In the genomic region with DNA sequence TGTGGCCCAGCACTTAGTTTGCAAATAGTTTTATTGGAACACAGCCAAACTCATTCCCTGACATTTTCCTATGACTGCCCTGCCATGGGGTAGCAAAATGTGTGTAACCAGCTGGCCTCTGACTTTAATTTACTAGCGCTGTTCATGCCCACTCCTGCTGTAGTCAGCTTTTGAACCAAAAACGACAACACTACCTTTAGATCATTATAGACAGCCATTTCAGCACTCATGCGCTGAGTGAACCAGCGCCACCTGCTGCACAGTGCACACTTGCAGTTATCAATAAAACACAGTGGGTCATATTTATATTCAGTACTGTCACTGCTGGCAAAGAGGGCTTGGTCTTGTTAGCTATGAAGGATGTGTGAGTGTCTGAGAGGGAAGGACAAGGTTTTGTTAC, we compare ENCODE assay signal across 8 mouse cellular contexts.
DNase-seq lines count a peak whose midpoint lies in the region; ATAC-seq and TF ChIP-seq lines count a peak whose summit lies in the region.
"Had no signal": no experiment of that assay in that cellular context is flagged by ENCODE, and none has a peak within 500 bp of the region (broad histone marks: within the 10 kb centered on the region; RNA-seq: fewer than 3 reads in every experiment).

No protein-coding gene starts in this region.

- H3K36me3 ChIP-seq in hindbrain, embryonic 13.5 days: peaks cover 35% of the 10 kb centered on the region
- no peaks in the 10 kb centered on the region for H3K36me3 ChIP-seq in hindbrain, embryonic 10.5 days
- no peaks in the 10 kb centered on the region for H3K36me3 ChIP-seq in thymus, adult 2 months (ENCODE audit: control insufficient read depth, insufficient read depth, low read length)
- no peaks in the 10 kb centered on the region for H3K36me3 ChIP-seq in stomach, postnatal 0 days (ENCODE audit: control insufficient read depth, insufficient read depth, low read length)
- H3K36me3 ChIP-seq: stomach, embryonic 15.5 days had no signal

- H3K27ac ChIP-seq in hindbrain, embryonic 13.5 days: no peak overlapping the region
- H3K27ac ChIP-seq in hindbrain, embryonic 10.5 days: no peak overlapping the region
- H3K27ac ChIP-seq in thymus, adult 2 months (ENCODE audit: control insufficient read depth, insufficient read depth, low read length): no peak overlapping the region
- no peak overlapping the region for H3K27ac ChIP-seq in embryonic fibroblast, embryonic 13.5 days (ENCODE audit: insufficient read depth, low read length)
- no peak overlapping the region for H3K27ac ChIP-seq in stomach, postnatal 0 days (replicated peaks)
- H3K27ac ChIP-seq: stomach, embryonic 15.5 days had no signal

- DNase-seq in hindbrain, embryonic 10.5 days (ENCODE audit: low spot score): no peak
- DNase-seq in thymus, adult 2 months: peak; percentile 12
- no peak for DNase-seq in thymus, postnatal 10 days (ENCODE audit: low spot score in 2 of 2)
- DNase-seq in stomach, postnatal 0 days (ENCODE audit: low spot score): peak; percentile 22
- DNase-seq in right cerebral cortex, adult 18-20 months: no peak

- no peak for TF ChIP-seq CTCF in thymus, adult 2 months (IDR thresholded peaks at IDR 0.05; ENCODE audit: borderline replicate concordance, control insufficient read depth, extremely low read depth, insufficient read depth, low read length, poor library complexity)
- peak; percentile 74 for TF ChIP-seq CTCF in embryonic fibroblast, embryonic 13.5 days (IDR thresholded peaks at IDR 0.05; ENCODE audit: borderline replicate concordance, insufficient read depth, low read length)
- TF ChIP-seq CTCF in stomach, postnatal 0 days (IDR thresholded peaks at IDR 0.05; ENCODE audit: low read depth): peak; percentile 67

- no peaks in the 10 kb centered on the region for H3K4me1 ChIP-seq in hindbrain, embryonic 13.5 days (replicated peaks)
- H3K4me1 ChIP-seq in hindbrain, embryonic 10.5 days (replicated peaks): no peaks in the 10 kb centered on the region
- H3K4me1 ChIP-seq in thymus, adult 2 months (replicated peaks; ENCODE audit: control insufficient read depth, insufficient read depth, low read length): no peaks in the 10 kb centered on the region
- H3K4me1 ChIP-seq in embryonic fibroblast, embryonic 13.5 days (ENCODE audit: control insufficient read depth, insufficient read depth, low read length): no peaks in the 10 kb centered on the region
- H3K4me1 ChIP-seq in stomach, postnatal 0 days (replicated peaks; ENCODE audit: control insufficient read depth, insufficient read depth): no peaks in the 10 kb centered on the region
- H3K4me1 ChIP-seq: stomach, embryonic 15.5 days had no signal

- no peak for TF ChIP-seq POLR2A in thymus, adult 2 months (IDR thresholded peaks at IDR 0.05; ENCODE audit: control insufficient read depth, extremely low read depth, insufficient read depth, low read length, poor library complexity)
- TF ChIP-seq POLR2A in embryonic fibroblast, embryonic 13.5 days (IDR thresholded peaks at IDR 0.05; ENCODE audit: low read depth, low read length): no peak

- H3K27me3 ChIP-seq in hindbrain, embryonic 13.5 days: no peaks in the 10 kb centered on the region
- H3K27me3 ChIP-seq in hindbrain, embryonic 10.5 days (ENCODE audit: insufficient read depth, poor library complexity, severe bottlenecking): no peaks in the 10 kb centered on the region
- H3K27me3 ChIP-seq in thymus, adult 2 months (ENCODE audit: control insufficient read depth, insufficient read depth, low read length): no peaks in the 10 kb centered on the region
- no peaks in the 10 kb centered on the region for H3K27me3 ChIP-seq in stomach, postnatal 0 days (ENCODE audit: control insufficient read depth, insufficient read depth, low read length)
- H3K27me3 ChIP-seq: stomach, embryonic 15.5 days had no signal

- 63% methylated on average over 4 of the region's 4 CpGs for WGBS in hindbrain, embryonic 13.5 days
- WGBS in hindbrain, embryonic 10.5 days: 71% methylated on average over 4 of the region's 4 CpGs
- 58% methylated on average over 4 of the region's 4 CpGs for WGBS in thymus, adult 2 months
- WGBS in stomach, postnatal 0 days: 62% methylated on average over 4 of the region's 4 CpGs

- no peak overlapping the region for H3K4me2 ChIP-seq in hindbrain, embryonic 13.5 days
- H3K4me2 ChIP-seq in stomach, postnatal 0 days (replicated peaks; ENCODE audit: low read depth): no peak overlapping the region
- H3K4me2 ChIP-seq: stomach, embryonic 15.5 days had no signal

- no peaks in the 10 kb centered on the region for H3K9me3 ChIP-seq in hindbrain, embryonic 13.5 days
- H3K9me3 ChIP-seq in hindbrain, embryonic 10.5 days: no peaks in the 10 kb centered on the region
- H3K9me3 ChIP-seq in stomach, postnatal 0 days (ENCODE audit: control insufficient read depth, low read length): no peaks in the 10 kb centered on the region
- H3K9me3 ChIP-seq: stomach, embryonic 15.5 days had no signal

- no peak overlapping the region for H3K9ac ChIP-seq in hindbrain, embryonic 13.5 days
- no peak overlapping the region for H3K9ac ChIP-seq in stomach, postnatal 0 days (ENCODE audit: low read length)
- H3K9ac ChIP-seq: stomach, embryonic 15.5 days had no signal

- TF ChIP-seq EP300 in stomach, postnatal 0 days (optimal IDR thresholded peaks at IDR 0.05): no peak

- ATAC-seq in hindbrain, embryonic 13.5 days (ENCODE audit: low FRiP score): peak; percentile 62; the same call in 1 of the 2 replicates
- no peak for ATAC-seq in stomach, postnatal 0 days (ENCODE audit: low FRiP score, low TSS enrichment)

- H3K4me3 ChIP-seq in hindbrain, embryonic 13.5 days: no peak overlapping the region
- H3K4me3 ChIP-seq in hindbrain, embryonic 10.5 days: no peak overlapping the region
- H3K4me3 ChIP-seq in thymus, adult 2 months (ENCODE audit: control insufficient read depth, insufficient read depth, low read length): no peak overlapping the region
- H3K4me3 ChIP-seq in embryonic fibroblast, embryonic 13.5 days (ENCODE audit: insufficient read depth, low read length): no peak overlapping the region
- no peak overlapping the region for H3K4me3 ChIP-seq in stomach, postnatal 0 days (ENCODE audit: low read depth, low read length)
- H3K4me3 ChIP-seq: stomach, embryonic 15.5 days had no signal

Comparison
In these comparisons a context has a peak if more than half of its experiments do, and no peak if none do; other contexts are left out.
1. DNase-seq: peak in thymus, adult 2 months (single experiment) and stomach, postnatal 0 days (single experiment); none in hindbrain, embryonic 10.5 days (single experiment), thymus, postnatal 10 days (0 of 2) and right cerebral cortex, adult 18-20 months (single experiment).